Mouse (Mus musculus): ENCODE data around the gene Dock10.

Dock10 gene

DNA sequence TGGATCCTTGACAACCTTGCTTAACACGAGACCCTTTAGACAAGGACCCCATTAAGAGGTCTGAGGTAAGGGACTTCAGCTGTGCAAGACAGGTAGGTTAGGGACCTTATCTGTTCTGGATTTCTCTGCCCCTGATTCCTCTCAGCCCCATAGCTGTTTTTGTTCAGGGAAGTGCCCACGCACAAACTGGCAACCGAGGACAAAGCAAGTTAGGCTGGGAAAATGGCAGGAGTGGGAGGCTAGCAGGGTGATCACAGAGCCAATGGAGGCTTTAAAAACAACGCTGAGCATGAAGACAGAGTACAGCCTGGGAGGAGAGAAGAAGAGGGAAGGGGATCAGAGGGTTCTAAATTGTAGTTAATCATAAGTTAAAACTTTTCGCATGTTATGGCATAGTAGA is 141.7 kb downstream of the Dock10 start:
- in situ Hi-C loops (cut with MboI, MseI): loop anchor here (10.0 kb wide), 1 partner anchor 108 kb away; no protein-coding TSS in a partner anchor

DNA sequence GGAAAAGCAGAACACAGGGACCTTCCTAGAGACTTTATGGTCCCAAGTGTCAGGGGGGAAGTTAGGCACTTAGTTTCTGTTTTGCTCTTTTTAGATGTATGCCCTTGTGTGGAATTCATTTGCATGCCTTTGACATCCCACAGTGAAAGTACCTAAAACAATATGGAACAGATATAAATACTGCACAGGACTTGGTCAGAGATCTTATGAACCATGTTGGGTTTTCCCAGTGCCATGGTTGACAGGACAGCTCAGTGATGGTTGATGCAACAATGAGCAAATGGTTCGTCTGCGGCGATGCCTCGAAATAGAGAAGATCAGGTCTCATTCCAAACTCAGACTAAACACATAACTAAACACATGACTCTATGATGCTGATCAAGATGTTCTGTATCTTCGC is 143.6 kb downstream of the Dock10 start:
- in situ Hi-C loops (cut with MboI, MseI): loop anchor here (10.0 kb wide), 1 partner anchor 110 kb away; no protein-coding TSS in a partner anchor

DNA sequence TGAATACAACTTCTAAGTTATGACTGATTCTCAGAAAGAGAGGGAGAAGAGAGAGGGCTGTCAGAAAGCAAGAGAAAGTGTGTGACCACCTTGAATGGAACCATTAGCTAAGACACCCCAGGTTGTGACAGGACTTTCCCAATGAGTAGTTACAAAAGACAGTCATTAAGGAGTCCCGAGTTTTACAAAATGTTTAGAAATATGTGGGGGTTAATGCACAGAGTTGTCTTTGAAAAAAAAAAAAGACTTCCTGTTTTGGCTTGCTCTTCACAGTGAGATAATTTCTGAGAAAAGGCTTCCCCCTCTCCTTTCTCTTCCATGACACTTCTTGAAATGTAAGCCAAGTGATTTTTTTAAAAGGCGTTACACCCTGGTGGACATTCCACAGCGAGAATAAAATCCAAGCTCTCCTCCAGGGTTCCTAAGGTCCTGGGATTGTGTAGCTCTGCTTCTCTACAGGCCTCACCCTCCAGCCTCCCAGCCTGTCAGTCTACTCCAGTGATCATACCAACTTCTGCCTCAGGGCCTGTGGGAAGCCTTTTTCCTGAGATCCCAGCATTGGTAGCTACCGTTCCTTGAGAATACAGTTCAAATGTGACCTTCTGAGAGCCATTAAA is 144.8 kb downstream of the Dock10 start:
- in situ Hi-C loops (cut with MboI, MseI): loop anchor here (10.0 kb wide), 1 partner anchor 111 kb away; no protein-coding TSS in a partner anchor

DNA sequence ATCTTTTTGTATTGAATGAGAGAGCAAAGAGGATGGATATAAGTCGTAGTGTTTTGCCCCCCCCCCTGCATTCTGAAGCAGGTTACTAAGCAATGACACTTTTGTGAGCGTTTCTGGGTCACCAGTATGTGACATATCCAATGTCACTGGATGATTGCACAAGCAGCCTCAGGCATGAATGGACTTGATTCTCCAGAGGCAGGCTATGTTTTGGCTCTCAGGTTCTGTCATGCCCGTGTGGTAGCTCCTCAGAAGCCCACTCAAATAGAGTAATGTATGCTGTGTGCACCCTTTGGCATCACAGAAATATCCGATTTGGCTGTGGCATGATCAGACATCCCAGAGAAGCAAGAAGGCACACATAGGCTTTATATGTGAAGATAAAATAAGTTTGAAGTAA is 150.8 kb downstream of the Dock10 start:
- in situ Hi-C loops (cut with MboI, MseI): no loop called here

DNA sequence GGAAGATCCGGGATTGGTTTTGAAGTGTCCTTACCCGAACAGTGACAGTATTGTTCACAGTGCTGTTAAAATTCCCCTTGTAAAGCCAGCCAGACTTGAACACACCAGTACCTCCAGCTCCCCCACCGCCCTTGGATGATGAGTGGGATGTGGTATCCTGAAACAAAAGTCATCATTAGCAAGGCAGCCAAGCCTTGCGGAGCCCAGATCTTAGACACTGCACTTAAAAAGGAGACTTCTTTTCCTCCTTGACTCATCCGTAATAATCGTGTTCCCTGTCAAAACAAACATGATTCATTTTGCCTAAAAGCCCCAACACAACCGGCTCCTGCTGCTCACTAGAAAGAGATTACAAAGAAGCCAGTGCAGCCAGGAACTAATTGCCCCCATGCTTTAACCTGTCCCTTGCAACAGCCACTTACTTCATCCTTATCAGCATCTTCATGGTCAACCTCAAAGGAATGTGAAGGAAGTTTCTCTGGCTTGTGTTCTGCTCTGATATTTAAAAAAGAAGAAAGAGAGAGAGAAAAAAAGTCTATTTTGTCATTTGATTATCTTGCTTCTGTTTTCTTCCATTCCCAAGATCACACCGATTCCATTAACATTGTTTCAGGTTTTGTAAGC is 152.1 kb downstream of the Dock10 start:
- in situ Hi-C loops (cut with MboI, MseI): no loop called here

DNA sequence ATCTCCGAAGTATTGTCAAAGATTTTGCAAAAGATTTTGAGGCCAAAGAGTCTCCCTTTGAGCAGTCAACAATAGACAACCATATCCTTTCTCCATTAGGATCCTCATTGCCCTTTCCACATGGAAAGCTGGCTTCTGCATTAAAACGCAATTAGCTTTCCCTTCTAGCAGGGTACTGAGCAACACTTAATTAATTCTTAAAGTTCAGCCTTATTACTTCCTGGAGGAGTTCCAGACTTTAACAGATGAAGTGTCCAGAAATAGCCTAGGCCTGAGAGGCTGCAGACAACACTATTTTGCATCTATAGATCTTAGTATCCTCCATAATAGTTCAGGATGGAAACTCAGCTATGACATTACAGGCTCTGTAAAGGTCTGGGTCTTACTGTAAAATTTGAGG is 154.0 kb downstream of the Dock10 start:
- in situ Hi-C loops (cut with MboI, MseI): no loop called here

DNA sequence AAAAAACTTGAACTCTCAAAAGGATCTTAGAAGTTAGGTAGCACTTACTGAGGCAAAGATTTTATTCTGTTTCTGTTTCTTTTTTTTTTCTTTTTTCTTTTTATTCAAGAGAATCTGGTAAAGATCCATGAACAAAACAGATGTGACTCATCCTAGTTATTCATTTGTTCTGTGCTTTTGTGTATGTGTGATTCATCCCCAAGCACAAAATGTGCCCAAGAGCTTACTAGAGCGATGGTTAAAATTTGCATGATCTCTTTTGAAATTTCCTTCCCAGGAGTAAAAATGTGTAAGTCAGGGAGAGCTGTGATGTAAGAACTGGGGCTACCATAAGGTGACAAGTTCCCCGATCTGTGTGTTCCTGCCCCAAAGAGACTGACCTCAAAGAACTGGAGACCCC is 155.2 kb downstream of the Dock10 start:
- in situ Hi-C loops (cut with MboI, MseI): no loop called here

DNA sequence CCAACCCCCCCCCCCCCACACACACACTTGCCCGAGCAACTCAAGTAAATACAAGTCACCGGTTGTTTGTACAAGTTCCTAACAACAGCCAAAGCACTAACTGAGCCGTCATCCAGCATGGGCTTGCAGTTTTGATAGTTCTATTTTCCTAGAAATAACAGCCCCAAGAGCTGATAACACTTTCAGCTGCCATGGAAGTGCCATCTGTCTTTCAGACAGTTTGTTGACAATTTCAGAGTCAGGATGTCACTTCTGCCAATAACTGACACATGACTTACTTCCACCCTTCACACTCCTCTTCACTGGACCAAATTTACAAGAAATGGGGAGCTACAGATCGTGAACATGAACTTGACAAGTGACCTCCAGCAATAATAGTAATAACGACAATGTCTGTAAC is 175.0 kb downstream of the Dock10 start:
- in situ Hi-C loops (cut with MboI, MseI): loop anchor here (25.0 kb wide), 1 partner anchor 704 kb away; no protein-coding TSS in a partner anchor

DNA sequence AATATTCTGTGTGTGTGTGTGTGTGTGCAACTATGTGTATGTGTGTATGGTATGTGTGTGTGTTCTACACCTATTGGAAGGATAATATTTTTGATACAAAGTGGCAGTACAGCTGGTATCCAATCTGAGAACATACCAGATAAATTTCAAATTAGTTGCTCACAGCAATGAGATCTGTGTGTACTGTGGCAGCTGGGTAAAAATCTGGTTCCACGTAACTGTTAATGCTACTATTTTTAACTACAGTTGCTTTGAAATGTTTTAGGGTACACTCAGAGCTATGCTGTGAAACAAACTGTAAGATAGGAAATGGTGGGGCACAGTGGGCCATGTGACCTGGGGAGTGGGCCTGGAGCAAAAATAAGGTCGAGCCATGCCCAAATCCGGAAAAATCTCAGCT is 176.1 kb downstream of the Dock10 start:
- in situ Hi-C loops (cut with MboI, MseI): loop anchor here (25.0 kb wide), 1 partner anchor 705 kb away; no protein-coding TSS in a partner anchor

DNA sequence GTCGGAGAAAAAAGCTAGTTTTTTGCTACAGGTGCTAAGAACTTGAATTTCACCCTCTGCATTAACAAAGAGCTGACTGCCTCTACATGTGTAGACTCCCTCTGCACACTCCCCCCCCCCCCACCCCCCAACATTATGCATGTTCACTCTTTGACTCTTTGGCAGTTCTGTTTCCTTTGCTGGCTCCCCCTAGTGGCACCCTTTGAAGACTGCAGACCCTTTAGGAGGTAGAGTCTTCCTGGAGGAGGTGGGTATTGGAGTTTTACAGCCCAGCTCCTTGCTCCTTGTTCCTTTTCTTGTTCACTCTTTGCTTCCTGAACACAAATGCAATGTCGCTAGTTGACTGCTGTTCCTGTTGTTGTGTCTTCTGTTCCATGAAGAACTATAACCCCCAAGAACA is 181.4 kb downstream of the Dock10 start:
- in situ Hi-C loops (cut with MboI, MseI): loop anchor here (25.0 kb wide), 1 partner anchor 710 kb away; no protein-coding TSS in a partner anchor

DNA sequence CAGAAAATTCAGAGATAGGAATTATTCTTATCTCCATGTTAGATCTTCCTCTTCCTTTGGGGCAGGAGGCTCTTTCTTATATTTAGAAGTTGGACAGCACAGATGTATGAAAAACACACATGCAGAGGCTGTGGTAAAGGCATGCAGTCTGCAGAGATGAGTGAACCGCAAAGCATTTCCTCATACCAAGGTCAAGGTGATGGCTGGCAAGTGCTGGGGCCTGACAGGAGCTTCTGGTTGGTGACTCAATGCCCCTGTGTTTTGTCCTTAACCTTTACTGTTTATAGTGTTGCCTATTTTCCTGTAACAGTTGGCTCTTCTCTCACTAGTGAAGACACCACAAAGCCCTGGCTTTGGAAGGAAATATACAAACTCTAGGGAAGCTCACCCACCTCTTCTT is 201.9 kb downstream of the Dock10 start:
- in situ Hi-C loops (cut with MboI, MseI): no loop called here

DNA sequence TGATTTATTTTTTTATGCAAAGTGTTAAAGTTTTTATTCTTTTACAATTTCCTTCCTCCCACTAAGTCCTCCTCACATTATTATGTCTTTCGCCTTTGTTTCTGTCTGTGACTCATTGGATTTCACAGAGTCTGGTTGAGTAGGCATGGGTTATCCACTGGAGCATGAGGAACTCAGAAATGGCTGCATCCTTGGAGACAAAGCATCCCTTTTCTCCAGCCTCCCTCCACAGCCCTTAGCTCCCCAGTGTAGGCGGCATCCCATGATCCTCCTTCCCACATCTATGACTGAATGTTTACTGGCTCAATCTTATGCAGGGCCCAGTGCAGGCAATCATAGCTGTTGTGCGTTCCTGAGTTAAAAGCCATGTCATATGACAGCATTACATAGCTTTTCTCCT is 216.8 kb downstream of the Dock10 start:
- in situ Hi-C loops (cut with MboI, MseI): no loop called here

DNA sequence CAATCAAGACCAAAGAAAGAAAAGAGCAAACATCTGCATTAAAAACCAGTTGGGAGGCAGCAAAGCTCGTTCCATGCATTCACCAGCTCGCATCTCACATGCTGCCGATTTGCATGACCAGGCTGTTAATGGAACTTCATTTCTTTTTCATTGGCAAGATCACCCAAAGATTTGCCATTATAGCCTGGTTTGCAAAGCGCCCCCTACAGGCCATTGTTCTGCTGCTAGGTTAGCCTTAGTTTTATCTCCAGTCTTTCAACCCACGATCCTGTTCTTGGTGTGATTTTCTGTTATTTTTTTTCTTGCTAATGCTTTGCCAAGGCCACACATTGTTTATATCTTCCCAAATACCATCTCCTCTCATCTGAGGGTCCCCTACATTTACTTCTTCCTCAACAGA is 236.1 kb downstream of the Dock10 start:
- in situ Hi-C loops (cut with MboI, MseI): loop anchor here (10.0 kb wide), 1 partner anchor 247 kb away; no protein-coding TSS in a partner anchor

DNA sequence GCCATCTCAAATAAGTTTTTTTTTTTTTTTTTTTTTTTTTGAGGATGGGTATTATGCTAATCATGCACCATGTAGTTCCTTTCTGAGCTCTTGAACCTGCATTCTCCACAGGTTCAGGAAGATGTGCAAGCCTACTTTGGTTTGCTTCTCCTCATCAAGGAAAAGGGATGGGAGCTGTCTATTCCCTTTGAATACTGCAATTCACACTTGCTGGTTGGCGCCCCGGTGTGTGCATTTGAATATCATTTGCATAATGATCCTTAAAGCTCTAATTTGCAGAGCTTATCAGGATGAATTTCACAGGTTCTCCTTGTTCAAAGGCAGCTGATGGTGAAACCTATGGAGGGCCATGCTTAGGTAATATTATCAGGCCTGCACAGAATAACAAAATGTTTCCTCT is 237.9 kb downstream of the Dock10 start:
- in situ Hi-C loops (cut with MboI, MseI): loop anchor here (10.0 kb wide), 1 partner anchor 246 kb away; no protein-coding TSS in a partner anchor

DNA sequence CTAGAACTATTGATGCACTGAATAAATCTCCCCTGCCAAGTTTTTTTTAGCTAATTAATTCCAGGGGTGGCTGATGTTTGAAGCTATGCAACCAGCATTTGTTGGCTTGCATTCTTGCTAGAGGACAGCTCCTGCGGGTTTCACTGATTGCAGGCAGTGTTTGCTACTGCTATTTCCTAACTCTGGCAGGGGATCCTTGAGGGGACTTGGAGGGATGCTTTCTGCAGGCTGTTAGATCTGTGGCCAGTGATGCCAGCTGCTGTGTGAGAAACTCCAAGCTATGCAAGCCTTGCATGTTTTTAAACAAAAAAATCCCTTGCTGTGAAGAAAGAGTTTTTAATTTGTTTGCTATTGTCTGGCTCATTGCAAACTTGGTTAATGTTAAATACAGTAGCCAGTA is 238.4 kb downstream of the Dock10 start:
- in situ Hi-C loops (cut with MboI, MseI): loop anchor here (5.0 to 10.0 kb wide), 2 partner anchors 245 to 338 kb away; no protein-coding TSS in a partner anchor

DNA sequence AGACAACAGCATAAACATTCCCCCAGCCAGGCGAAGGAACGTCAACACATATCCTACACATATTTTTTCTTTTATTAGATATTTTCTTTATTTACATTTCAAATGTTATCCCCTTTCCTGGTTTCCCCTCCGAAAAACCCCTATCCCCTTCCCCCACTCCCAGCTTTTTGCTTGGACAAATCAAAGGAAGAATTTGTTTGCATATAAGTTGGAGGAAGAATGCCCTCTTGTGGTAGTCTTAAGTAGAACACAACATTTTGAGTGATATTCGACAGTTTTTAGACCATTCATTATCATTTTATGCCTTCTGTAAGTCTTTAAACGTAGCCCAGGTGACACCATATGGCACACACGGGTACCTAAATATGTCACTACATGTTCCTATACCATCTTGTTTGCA is 242.5 kb downstream of the Dock10 start:
- in situ Hi-C loops (cut with MboI, MseI): loop anchor here (5.0 kb wide), 1 partner anchor 334 kb away; no protein-coding TSS in a partner anchor

DNA sequence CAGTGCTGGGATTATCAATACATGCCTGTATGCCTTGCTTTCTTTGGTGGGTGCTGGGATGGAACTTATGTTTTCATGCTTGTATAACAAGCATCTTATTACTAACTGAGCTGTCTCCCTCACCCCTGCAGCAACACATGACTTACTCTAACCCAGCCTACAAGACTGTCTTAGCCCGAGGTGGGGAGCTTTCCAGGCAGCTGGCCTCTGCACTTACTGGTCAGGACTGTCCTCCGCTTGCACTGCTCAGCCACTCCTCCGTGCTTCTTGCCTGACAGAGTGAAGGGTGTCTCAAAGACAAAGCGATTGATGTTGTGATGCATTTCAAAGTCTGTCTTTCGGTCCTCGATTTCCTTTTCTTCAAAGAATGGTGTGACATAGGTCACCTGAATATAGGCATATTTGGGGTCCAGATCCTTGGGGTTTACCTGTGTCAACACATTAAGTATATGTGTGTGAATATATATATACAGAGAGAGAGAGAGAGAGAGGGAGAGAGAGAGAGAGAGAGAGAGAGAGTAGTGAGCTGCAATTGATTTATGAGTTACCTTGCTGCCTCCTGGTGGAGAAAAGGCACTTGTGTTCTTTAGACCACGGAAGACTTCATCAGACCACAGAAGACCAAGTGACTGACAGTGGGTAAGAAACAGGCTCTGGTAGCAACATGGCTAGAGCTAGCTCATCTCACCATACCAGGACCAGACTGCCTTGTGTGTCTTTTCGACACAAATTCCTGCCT is 245.9 kb downstream of the Dock10 start:
- in situ Hi-C loops (cut with MboI, MseI): no loop called here

DNA sequence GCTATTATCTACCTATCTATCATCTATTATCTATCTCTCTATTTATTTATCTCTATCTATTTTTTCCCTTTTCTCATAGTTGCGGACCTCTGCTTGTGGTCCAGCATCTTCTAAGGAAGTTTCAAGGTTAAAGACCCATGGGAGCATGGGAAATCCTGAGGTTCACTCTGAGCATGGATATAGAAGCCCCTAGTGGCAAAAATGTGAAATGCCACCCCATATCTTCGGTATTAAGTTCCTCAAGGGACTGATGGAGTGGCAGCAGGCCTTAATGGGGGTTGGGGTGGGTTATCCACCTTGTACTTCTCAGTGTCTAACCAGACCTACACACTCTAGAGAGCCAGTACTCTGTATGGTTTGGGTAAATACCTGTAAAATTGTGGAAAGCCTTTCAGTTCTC is 253.6 kb downstream of the Dock10 start:
- in situ Hi-C loops (cut with MboI, MseI): no loop called here

DNA sequence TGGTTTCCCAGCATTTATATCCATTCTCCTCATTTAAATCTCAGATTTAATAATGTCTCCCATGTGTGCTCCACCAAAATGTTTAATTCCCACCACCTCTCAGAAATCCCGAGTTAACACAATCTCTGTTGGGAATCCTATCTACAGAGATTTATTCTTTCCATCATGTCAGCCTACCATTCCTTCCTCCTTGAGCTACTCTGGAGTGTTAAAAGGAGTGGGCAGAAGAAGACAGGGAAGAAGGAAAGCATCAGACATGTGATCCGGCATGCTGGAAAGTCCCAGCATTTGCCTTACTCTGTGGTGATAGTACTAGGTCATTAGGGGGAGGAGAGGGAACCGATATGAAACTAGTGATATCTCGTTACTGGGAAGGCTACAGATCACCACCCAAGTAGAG is 254.2 kb downstream of the Dock10 start:
- in situ Hi-C loops (cut with MboI, MseI): no loop called here

DNA sequence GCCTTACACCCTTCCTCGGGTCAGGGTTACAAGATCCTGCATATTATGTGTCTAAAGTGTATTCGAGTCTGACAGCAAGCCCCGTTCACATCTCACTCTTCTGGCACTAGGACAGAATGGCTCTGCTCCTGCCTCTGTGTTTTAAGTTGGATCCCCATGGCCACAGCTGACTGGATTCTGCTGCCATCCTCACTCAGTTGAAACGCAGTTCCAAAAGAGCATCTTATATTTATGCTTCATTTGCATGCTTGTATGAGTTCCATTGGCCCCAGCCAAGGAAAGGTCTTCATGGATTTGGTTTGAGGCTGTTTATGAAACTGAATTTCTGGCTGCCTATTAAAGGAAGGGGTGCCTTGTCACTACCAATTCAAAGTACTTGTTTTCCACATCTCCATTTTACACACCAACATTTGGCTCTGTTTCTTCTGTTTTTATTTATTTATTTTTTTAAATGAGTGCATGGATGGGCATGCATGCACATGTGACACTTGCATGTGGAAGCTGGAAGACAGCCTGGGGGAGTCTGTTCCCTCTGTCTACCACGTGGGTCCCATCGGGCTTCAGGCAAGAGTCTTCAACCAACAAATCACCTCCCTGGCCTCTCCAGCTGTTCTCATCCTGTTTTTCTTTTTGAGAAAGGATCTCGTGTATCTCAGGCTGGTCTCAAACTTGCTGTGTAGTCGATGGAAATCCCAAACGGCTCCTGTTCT is 255.7 kb downstream of the Dock10 start:
- in situ Hi-C loops (cut with MboI, MseI): no loop called here

DNA sequence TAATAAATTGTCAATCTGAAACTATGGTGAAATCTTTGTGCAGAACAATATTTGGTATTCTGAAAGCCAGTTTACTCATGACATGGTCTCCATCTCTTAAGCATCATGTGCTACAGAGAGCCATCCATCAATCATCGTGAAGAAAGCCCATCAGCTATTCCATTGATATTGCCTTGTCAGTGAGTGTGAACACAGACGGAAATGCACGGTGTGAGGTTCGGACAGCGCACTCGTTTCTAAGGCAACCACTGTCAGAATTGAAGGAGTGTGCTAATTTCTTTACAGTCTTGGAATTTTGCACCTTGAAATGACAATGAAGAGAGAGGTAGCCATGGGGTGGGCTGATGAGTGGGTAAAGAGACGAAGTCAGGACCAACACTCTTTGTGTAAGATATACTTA is 259.1 kb downstream of the Dock10 start:
- in situ Hi-C loops (cut with MboI, MseI): no loop called here

DNA sequence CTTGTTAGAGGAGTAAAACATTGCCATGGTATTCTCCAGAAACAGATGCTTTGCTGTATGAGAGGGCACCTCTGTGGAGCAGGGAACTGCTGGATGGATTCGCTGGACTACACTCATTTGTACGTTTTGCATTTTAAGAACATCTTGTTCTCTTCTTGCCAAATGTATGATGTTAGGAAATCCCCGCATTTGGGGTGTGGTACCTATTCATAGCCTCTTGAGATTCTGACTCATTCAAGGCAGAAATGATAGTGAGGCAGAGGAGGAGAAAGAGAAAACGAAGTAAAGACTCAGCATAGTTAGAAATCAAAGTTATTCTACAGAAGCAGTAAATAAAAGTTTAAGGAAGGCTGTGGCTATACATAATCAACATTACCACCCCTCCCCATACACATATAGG is 262.0 kb downstream of the Dock10 start:
- in situ Hi-C loops (cut with MboI, MseI): no loop called here

All from T-helper 2 cell (primary cell).